In the genomic region with DNA sequence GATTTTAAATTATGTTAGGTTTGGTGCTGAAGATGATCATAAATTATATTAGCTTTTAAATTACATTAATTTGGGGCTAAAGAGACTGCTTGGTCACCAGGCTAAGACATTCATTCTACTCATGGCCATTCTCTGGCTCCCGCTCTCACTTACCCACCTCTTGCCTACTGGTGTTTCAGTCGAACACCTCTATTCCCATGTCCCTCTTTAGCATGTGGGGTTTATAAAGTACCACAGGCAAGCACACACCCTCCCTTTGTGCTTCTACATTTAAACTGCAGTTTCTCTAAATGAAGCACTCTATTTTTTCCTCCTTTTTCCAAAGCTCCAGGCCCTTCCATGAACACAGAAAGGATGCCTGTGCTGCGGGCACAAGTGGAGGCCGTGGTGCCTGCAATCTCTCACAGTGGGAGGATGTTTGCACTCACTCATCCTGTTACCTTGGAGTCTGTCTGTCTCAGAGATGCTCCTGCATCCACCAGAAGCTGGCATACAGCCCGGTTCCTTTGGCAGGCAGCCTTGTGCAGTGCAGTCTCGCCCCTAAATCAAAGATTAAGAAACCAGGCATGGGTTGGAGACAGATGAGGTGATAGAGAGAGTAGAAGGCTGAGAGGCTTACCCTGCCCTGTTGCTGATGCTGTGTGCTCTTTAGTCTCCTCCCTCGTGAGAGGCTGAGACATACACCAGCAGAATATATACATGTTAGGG, we compare ENCODE assay signal across 9 mouse cellular contexts. TPM values are rescaled to one million over a fixed set of nuclear protein-coding genes. Genes with fewer than 3 reads are reported as not detected.
DNase-seq lines count a peak whose midpoint lies in the region; ATAC-seq lines count a peak whose summit lies in the region.
"Had no signal": no experiment of that assay in that cellular context is flagged by ENCODE, and none has a peak within 500 bp of the region (broad histone marks: within the 10 kb centered on the region; RNA-seq: fewer than 3 reads in every experiment).

No protein-coding gene starts in this region.

- no peaks in the 10 kb centered on the region for H3K9me3 ChIP-seq in midbrain, embryonic 15.5 days

- H3K4me1 ChIP-seq in midbrain, embryonic 15.5 days: no peaks in the 10 kb centered on the region
- H3K4me1 ChIP-seq: megakaryocyte, embryonic 14.5 days had no signal

- no peaks in the 10 kb centered on the region for H3K27me3 ChIP-seq in midbrain, embryonic 15.5 days (replicated peaks)
- H3K27me3 ChIP-seq: megakaryocyte, embryonic 14.5 days had no signal

- ATAC-seq in cerebellum, adult (ENCODE audit: insufficient number of reproducible peaks, low FRiP score, low TSS enrichment): peak; percentile 61
- peak; percentile 84 for ATAC-seq in midbrain, embryonic 15.5 days (replicated peaks)

- H3K36me3 ChIP-seq in midbrain, embryonic 15.5 days (replicated peaks): no peaks in the 10 kb centered on the region

- peak overlapping the region; percentile 34; the same call in 1 of the 2 replicates for H3K27ac ChIP-seq in midbrain, embryonic 15.5 days

- no peak overlapping the region for H3K9ac ChIP-seq in midbrain, embryonic 15.5 days

- H3K4me2 ChIP-seq in midbrain, embryonic 15.5 days: no peak overlapping the region

- WGBS in midbrain, embryonic 15.5 days: 56% methylated on average over 7 of the region's 7 CpGs

- no peak overlapping the region for H3K4me3 ChIP-seq in midbrain, embryonic 15.5 days
- H3K4me3 ChIP-seq: megakaryocyte, embryonic 14.5 days had no signal

- DNase-seq in heart, postnatal 14 days: peak; percentile 11 to 26
- no peak for DNase-seq in heart, postnatal 25 days (ENCODE audit: low spot score)
- peak; percentile 66 to 71 for DNase-seq in frontal cortex, postnatal 25 days (ENCODE audit: low spot score in 2 of 2)
- DNase-seq in left cerebral cortex, adult 11 months (ENCODE audit: low spot score): peak; percentile 69
- peak; percentile 8 for DNase-seq in urinary bladder, postnatal 25 days (ENCODE audit: low spot score)
- DNase-seq in retina, embryonic 14.5 days (ENCODE audit: low spot score): no peak

- intact Hi-C loops in heart, postnatal 14 days (cut with DNase I): no loop called here
- intact Hi-C loops in heart, postnatal 25 days (cut with DNase I): no loop called here

RNA-seq across cellular contexts. Expression of a gene that starts 40.6 kb away (rescaled TPM):
- total RNA-seq in heart, postnatal 14 days (2021): 10 to 100 TPM; 14.0 to 14.3 TPM
- 1 to 10 TPM; 4.2 to 4.4 TPM for total RNA-seq in heart, postnatal 25 days (2021)
- 580 and 678 TPM in 2 replicates for polyA plus RNA-seq in midbrain, embryonic 15.5 days (2015; fragmentation: Nextera tagmentation; extraction: Ambion mirVana)

Comparison
In these comparisons a context has a peak if more than half of its experiments do, and no peak if none do; other contexts are left out.
1. DNase-seq: peak in heart, postnatal 14 days (2 of 2), frontal cortex, postnatal 25 days (2 of 2), left cerebral cortex, adult 11 months (single experiment) and urinary bladder, postnatal 25 days (single experiment); none in heart, postnatal 25 days (single experiment) and retina, embryonic 14.5 days (single experiment).